Mouse (Mus musculus) heart, embryonic 14.5 days (tissue): ENCODE measurements at regions not wholly inside any gene's neighbourhood (a gene's known extent, or its start where the extent isn't known, plus 50 kb on each side); places are given as distances from the start of the nearest gene placed in this dataset.

ENCODE experiments used
- ATAC-seq: fragments of 200-750 bp; cut with Nextera tagmentation; 2 replicates; pipeline ENCODE4 v1.8.0; 2017; ENCODE audit warnings: low read depth, moderate TSS enrichment; ENCODE audit not compliant: insufficient number of reproducible peaks, insufficient read depth, low FRiP score
- H3K27ac ChIP-seq, 2 experiments: fragments of 200-500 bp in 1 of 2; fragments of 300-500 bp in 1 of 2; sonication (generic) in 1 of 2; replicated peaks in 1 of 2; 2 replicates each; pipeline ENCODE4 v1.5.1; 2012 to 2014; ENCODE audit warnings: low read depth in 2 of 2, low read length in 2 of 2, control low read depth in 1 of 2, mild to moderate bottlenecking in 1 of 2, mixed read lengths in 1 of 2; ENCODE audit not compliant: control insufficient read depth in 1 of 2, insufficient read depth in 1 of 2
- H3K27me3 ChIP-seq: fragments of 300-500 bp; sonication (generic); 2 replicates; pipeline ENCODE4 v1.6.1; 2014; ENCODE audit warnings: mild to moderate bottlenecking, low read length, control low read depth; ENCODE audit not compliant: control insufficient read depth, insufficient read depth
- H3K36me3 ChIP-seq: fragments of 300-500 bp; sonication (generic); 2 replicates; pipeline ENCODE4 v1.6.1; 2014; ENCODE audit warnings: mild to moderate bottlenecking, control low read depth, low read length, mixed read lengths; ENCODE audit not compliant: control insufficient read depth, insufficient read depth
- H3K4me1 ChIP-seq, 2 experiments: fragments of 200-500 bp in 1 of 2; fragments of 300-500 bp in 1 of 2; sonication (generic) in 1 of 2; 2 replicates each; pipeline ENCODE4 v1.6.1; 2012 to 2014; ENCODE audit warnings: low read length in 2 of 2, control low read depth in 1 of 2, mixed read lengths in 1 of 2; ENCODE audit not compliant: control insufficient read depth in 2 of 2, insufficient read depth in 2 of 2
- H3K4me2 ChIP-seq: fragments of 300-500 bp; sonication (generic); 2 replicates; pipeline ENCODE4 v1.6.1; 2014; ENCODE audit warnings: mild to moderate bottlenecking, low read length
- H3K4me3 ChIP-seq, 2 experiments: fragments of 200-500 bp in 1 of 2; fragments of 300-500 bp in 1 of 2; sonication (generic) in 1 of 2; 2 replicates each; pipeline ENCODE4 v1.5.1; 2012 to 2014; ENCODE audit warnings: low read length in 2 of 2, mild to moderate bottlenecking in 2 of 2, control low read depth in 1 of 2, low read depth in 1 of 2, moderate library complexity in 1 of 2; ENCODE audit not compliant: control insufficient read depth in 1 of 2, insufficient read depth in 1 of 2
- H3K9ac ChIP-seq: fragments of 300-500 bp; sonication (generic); 2 replicates; pipeline ENCODE4 v1.6.1; 2014; ENCODE audit warnings: mild to moderate bottlenecking, low read length
- H3K9me3 ChIP-seq: fragments of 300-500 bp; sonication (generic); 2 replicates; pipeline ENCODE4 v1.6.1; 2016; ENCODE audit warnings: low read length, control low read depth; ENCODE audit not compliant: control insufficient read depth
- WGBS: fragments of 180-500 bp; shearing (Covaris S2); extraction: QIAGEN DNeasy Blood & Tissue Kit; methylation state at CpG from one replicate; pipeline ENCODE4 v1.1.7; 2014; 5-methylcytosine and 5-hydroxymethylcytosine counted together

- ATAC-seq, result no peak
- Histone ChIP-seq H3K4me1 (no peaks in the 10 kb centered on the region), H3K9ac (no peak overlapping the region), H3K36me3 (no peaks in the 10 kb centered on the region), H3K27ac (no peak overlapping the region), H3K4me3 (no peak overlapping the region), H3K9me3 (no peaks in the 10 kb centered on the region), H3K27me3 (no peaks in the 10 kb centered on the region), H3K4me2 (no peak overlapping the region)
- 87% methylated on average over 4 of the region's 4 CpGs for WGBS
These were observed 481.0 kb downstream of the Gm826 start for GRCm38 (mm10) chr2:159852959-159853358.

- no peak overlapping the region for H3K27ac ChIP-seq
- no peak overlapping the region for H3K4me2 ChIP-seq
- H3K27me3 ChIP-seq, result no peaks in the 10 kb centered on the region
- no peak overlapping the region for H3K9ac ChIP-seq
- ATAC-seq, result no peak
- no peaks in the 10 kb centered on the region for H3K36me3 ChIP-seq
- H3K9me3 ChIP-seq, result no peaks in the 10 kb centered on the region
- H3K4me3 ChIP-seq, result no peak overlapping the region
- WGBS, result 71% methylated on average over 7 of the region's 7 CpGs
- H3K4me1 ChIP-seq, result peaks cover 0 to 4% of the 10 kb centered on the region in 2 experiments; a peak in 1 of 4 replicates
These were observed 501.4 kb downstream of the Gm826 start for GRCm38 (mm10) chr2:159832488-159833113.

- 0 out of 4 replicates have a peak, but pooled peaks cover 0 to 3% of the 10 kb centered on the region in 2 experiments for H3K4me1 ChIP-seq
- no peaks in the 10 kb centered on the region for H3K9me3 ChIP-seq
- H3K4me3 ChIP-seq, result no peak overlapping the region
- H3K36me3 ChIP-seq, result no peaks in the 10 kb centered on the region
- no peak overlapping the region for H3K4me2 ChIP-seq
- WGBS, result 79% methylated on average over 2 of the region's 2 CpGs
- no peak for ATAC-seq
- H3K27me3 ChIP-seq, result no peaks in the 10 kb centered on the region
- no peak overlapping the region for H3K27ac ChIP-seq
- H3K9ac ChIP-seq, result no peak overlapping the region
These were observed 507.5 kb downstream of the Gm826 start for GRCm38 (mm10) chr2:159826417-159826816.

GRCm38 (mm10) chr2:159818556-159818955, 515.4 kb downstream of the Gm826 start:
- Histone ChIP-seq H3K4me3 (no peak overlapping the region), H3K27ac (no peak overlapping the region), H3K9me3 (no peaks in the 10 kb centered on the region), H3K4me1 (no peaks in the 10 kb centered on the region), H3K9ac (no peak overlapping the region), H3K36me3 (no peaks in the 10 kb centered on the region), H3K27me3 (no peaks in the 10 kb centered on the region), H3K4me2 (no peak overlapping the region)
- ATAC-seq, result no peak
- 81% methylated on average over 2 of the region's 2 CpGs for WGBS

GRCm38 (mm10) chr2:159816344-159816743, 517.6 kb downstream of the Gm826 start:
- no peak overlapping the region for H3K27ac ChIP-seq
- H3K4me2 ChIP-seq, result no peak overlapping the region
- no peaks in the 10 kb centered on the region for H3K36me3 ChIP-seq
- H3K9me3 ChIP-seq, result no peaks in the 10 kb centered on the region
- WGBS, result 87% methylated on average over 8 of the region's 8 CpGs
- no peaks in the 10 kb centered on the region for H3K27me3 ChIP-seq
- no peak overlapping the region for H3K4me3 ChIP-seq
- no peak overlapping the region for H3K9ac ChIP-seq
- ATAC-seq, result no peak
- H3K4me1 ChIP-seq, result no peaks in the 10 kb centered on the region
